Mouse (Mus musculus) ES-E14 (cell line): ENCODE results near the gene Tenm3. TPM values are rescaled to one million over a fixed set of nuclear protein-coding genes. Genes with fewer than 3 reads are reported as not detected.

Source experiments
- DNase-seq: peaks from one replicate; pipeline ENCODE4 v3.0.0-alpha.2; 2013; ENCODE audit warnings: low read depth, low spot score
- H3K27ac ChIP-seq: 2 replicates; pipeline ENCODE4 v1.5.1; 2012; ENCODE audit warnings: low read depth, mild to moderate bottlenecking, low read length, moderate library complexity, mixed read lengths; ENCODE audit not compliant: poor library complexity, insufficient read depth, severe bottlenecking
- H3K36me3 ChIP-seq: 2 replicates; pipeline ENCODE4 v1.6.1; 2012; ENCODE audit warnings: mild to moderate bottlenecking, low read length, moderate library complexity, mixed read lengths; ENCODE audit not compliant: control insufficient read depth, poor library complexity, insufficient read depth, severe bottlenecking
- H3K4me1 ChIP-seq, 2 experiments: fragments of 150-350 bp in 1 of 2; sonication (generic) in 1 of 2; 2 replicates each; pipeline ENCODE4 v1.6.1; 2012; ENCODE audit warnings: low read length in 2 of 2, mild to moderate bottlenecking in 1 of 2, mixed read lengths in 1 of 2; ENCODE audit not compliant: control insufficient read depth in 2 of 2, insufficient read depth in 2 of 2, poor library complexity in 1 of 2
- H3K4me3 ChIP-seq, 2 experiments: fragments of 150-350 bp in 1 of 2; sonication (generic) in 1 of 2; 2 replicates each; pipeline ENCODE4 v1.5.1; 2012; ENCODE audit warnings: low read length in 2 of 2, low read depth in 1 of 2, mild to moderate bottlenecking in 1 of 2, mixed read lengths in 1 of 2; ENCODE audit not compliant: insufficient read depth in 1 of 2, poor library complexity in 1 of 2, severe bottlenecking in 1 of 2
- H3K9ac ChIP-seq: 2 replicates; pipeline ENCODE4 v1.6.1; 2012; ENCODE audit warnings: low read depth, mild to moderate bottlenecking, low read length, mixed read lengths; ENCODE audit not compliant: poor library complexity, insufficient read depth, severe bottlenecking
- H3K9me3 ChIP-seq: fragments of 150-350 bp; sonication (generic); 2 replicates; pipeline ENCODE4 v1.6.1; 2012; ENCODE audit warnings: low read depth, mild to moderate bottlenecking, low read length; ENCODE audit not compliant: control insufficient read depth, insufficient read depth
- CHD2 ChIP-seq: IDR thresholded peaks from 2 replicates; pipeline ENCODE4 v1.6.1; 2014; ENCODE audit warnings: mild to moderate bottlenecking, low read depth, low read length, inconsistent platforms
- HCFC1 ChIP-seq: IDR thresholded peaks from 2 replicates; pipeline ENCODE4 v1.6.1; 2012; ENCODE audit warnings: low read length, inconsistent platforms, borderline replicate concordance; ENCODE audit not compliant: insufficient read depth
- MAFK ChIP-seq: IDR thresholded peaks from 2 replicates; pipeline ENCODE4 v1.6.1; 2014; ENCODE audit warnings: mild to moderate bottlenecking, low read depth, low read length, inconsistent platforms; ENCODE audit not compliant: insufficient read depth
- ZC3H11A ChIP-seq: IDR thresholded peaks from 2 replicates; pipeline ENCODE4 v1.6.1; 2012; ENCODE audit warnings: low read depth, mild to moderate bottlenecking, inconsistent platforms, low read length, borderline replicate concordance
- ZNF384 ChIP-seq: IDR thresholded peaks from 2 replicates; pipeline ENCODE4 v1.6.1; 2012; ENCODE audit warnings: low read depth, low read length, inconsistent platforms
- in situ Hi-C, 2 experiments: fragments of 600-800 bp; cut with MboI; formaldehyde crosslinking; loops; one replicate each; pipeline ENCODE4 v1.15.1; 2025; ENCODE audit warnings: low sequenced_read_pairs in 2 of 2, inconsistent platforms in 1 of 2; ENCODE audit not compliant: unreplicated experiment in 2 of 2
- total RNA-seq: library from RNA; depleted of rRNA; stranded (reverse); fragments of 300-350 nt; gene quantifications from 2 replicates; pipeline ENCODE4 v1.2.3, GENCODE M21; 2012

Gene Tenm3
- total RNA-seq, 1 experiment = 33.5 TPM

DNA sequence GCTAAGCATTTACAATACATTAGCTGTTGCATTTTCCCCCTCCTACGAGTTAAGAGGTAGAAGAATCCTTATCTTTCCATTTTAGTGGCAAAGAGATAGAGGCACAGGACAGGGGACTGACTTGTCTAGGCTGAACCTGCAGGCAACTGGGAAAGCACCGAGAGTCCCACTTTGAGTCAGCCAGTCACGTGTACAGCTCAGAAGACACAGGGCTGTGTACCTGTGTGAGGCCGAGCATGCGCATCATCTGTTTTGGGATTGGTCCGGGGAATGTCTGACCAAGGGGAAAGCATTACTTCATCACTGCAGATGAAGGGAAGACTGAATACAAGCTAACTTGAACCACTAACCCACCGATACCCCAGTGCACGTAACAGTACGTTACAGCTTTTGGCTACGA, 526.3 kb downstream of the Tenm3 start:
- Histone ChIP-seq H3K4me3 (no peak overlapping the region), H3K27ac (no peak overlapping the region), H3K9ac (no peak overlapping the region), H3K36me3 (no peaks in the 10 kb centered on the region), H3K9me3 (no peaks in the 10 kb centered on the region), H3K4me1 (no peaks in the 10 kb centered on the region)
- no peak for DNase-seq
- TF ChIP-seq ZC3H11A (no peak), ZNF384 (no peak), MAFK (no peak), CHD2 (no peak), HCFC1 (no peak)
- in situ Hi-C loops = no loop called here

DNA sequence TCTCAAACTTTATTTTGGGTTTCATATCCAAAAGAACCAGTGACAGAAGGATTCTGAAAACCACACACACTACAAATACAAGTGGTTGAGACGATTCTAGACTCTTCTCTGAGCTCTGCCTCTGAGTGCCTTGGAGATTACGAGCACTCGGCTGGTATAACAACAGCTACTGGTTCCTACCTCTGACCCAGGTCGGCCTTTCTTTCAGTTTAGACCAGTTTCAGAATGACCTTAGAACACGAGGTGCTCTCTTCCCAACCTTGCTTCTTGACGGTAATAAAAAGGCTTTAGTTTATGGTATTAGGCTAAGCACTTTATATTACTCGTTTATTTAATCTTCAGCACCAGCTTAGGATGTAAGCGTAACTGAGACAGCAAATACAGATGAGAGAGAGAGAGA, 528.1 kb downstream of the Tenm3 start:
- no peaks in the 10 kb centered on the region for H3K4me1 ChIP-seq
- in situ Hi-C loops = no loop called here
- no peaks in the 10 kb centered on the region for H3K36me3 ChIP-seq
- no peak for DNase-seq
- no peak overlapping the region for H3K27ac ChIP-seq
- H3K9ac ChIP-seq = no peak overlapping the region
- TF ChIP-seq HCFC1 (no peak), ZC3H11A (no peak), MAFK (no peak)
- no peaks in the 10 kb centered on the region for H3K9me3 ChIP-seq
- H3K4me3 ChIP-seq = no peak overlapping the region

- DNase-seq = no peak
- Histone ChIP-seq H3K27ac (no peak overlapping the region), H3K36me3 (no peaks in the 10 kb centered on the region), H3K9me3 (no peaks in the 10 kb centered on the region), H3K4me1 (no peaks in the 10 kb centered on the region), H3K9ac (no peak overlapping the region), H3K4me3 (no peak overlapping the region)
- in situ Hi-C loops = no loop called here
- no peak for TF ChIP-seq MAFK
- no peak for TF ChIP-seq ZNF384
- no peak for TF ChIP-seq CHD2
- TF ChIP-seq HCFC1 = no peak
- no peak for TF ChIP-seq ZC3H11A
Observed at GRCm38 (mm10) chr8:48313985-48314368, 529.8 kb downstream of the Tenm3 start.

DNA sequence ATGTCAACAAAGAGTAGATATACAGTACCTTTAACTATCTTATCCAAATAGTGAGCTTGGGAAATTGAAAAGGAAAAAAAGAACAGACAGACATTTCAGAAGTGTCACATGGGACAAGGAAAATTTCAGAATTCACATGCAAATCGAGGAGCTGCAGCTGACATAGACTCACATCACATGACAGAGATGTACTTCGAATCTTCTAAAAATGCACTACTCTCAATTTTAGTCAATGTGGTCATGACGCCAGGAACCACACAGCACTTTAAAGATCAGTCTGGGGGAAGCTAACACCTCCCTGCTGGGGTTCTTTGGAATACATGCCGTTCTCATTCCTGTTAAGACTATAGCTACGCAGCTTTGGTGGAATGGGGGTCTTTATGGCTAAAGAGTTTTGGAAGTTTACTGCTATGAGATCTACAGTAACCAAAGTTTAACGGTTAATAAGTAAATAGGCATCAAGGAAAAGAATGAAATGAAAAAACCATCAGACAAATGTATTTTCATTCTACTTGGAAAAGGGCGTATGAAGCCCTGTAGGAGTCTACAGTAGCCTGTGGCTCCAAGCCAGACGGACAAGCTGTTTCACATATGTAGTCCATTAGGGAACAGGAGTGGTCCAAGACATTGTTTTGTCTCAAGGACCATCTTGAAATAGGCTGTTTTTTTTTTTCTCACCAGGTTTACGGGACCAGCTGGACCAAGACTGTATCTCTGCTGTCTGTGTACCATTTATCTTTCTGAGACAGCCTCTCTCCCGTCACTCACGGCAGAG, 530.4 kb downstream of the Tenm3 start:
- no peak for DNase-seq
- H3K4me1 ChIP-seq = no peaks in the 10 kb centered on the region

More for the DNA sequence above, 530.4 kb downstream of the Tenm3 start:
- Histone ChIP-seq H3K9me3 (no peaks in the 10 kb centered on the region), H3K27ac (no peak overlapping the region), H3K9ac (no peak overlapping the region), H3K36me3 (no peaks in the 10 kb centered on the region), H3K4me3 (no peak overlapping the region)
- TF ChIP-seq ZNF384 (no peak), MAFK (no peak), CHD2 (no peak), HCFC1 (no peak), ZC3H11A (no peak)
- in situ Hi-C loops = no loop called here
